Mouse (Mus musculus): ENCODE measurements around the gene Wdtc1. TPM values are rescaled to one million over a fixed set of nuclear protein-coding genes. Genes with fewer than 3 reads are reported as not detected.
A peak's percentile ranks its signal among the peaks of the same experiment; 100 is the strongest.

The Wdtc1 gene
- total and polyA plus RNA-seq, 3 experiments: 7.1 to 53.4 (median 32.3) TPM

- Histone ChIP-seq H3K4me3 (ENCODE audit: low read depth, low read length) (peak overlapping the region; percentile 84), H3K36me3 (replicated peaks) (no peaks in the 10 kb centered on the region), H3K27me3 (ENCODE audit: insufficient read depth, low read length) (peaks cover 24% of the 10 kb centered on the region), H3K9me3 (replicated peaks) (no peaks in the 10 kb centered on the region), H3K4me1 (ENCODE audit: insufficient read depth, low read depth, low read length) (peaks cover 14% of the 10 kb centered on the region)
- TF ChIP-seq GATA2 (IDR thresholded peaks at IDR 0.05; ENCODE audit: borderline replicate concordance, low read depth, low read length) (no peak), TAL1 (conservative IDR thresholded peaks at IDR 0.05; ENCODE audit: low read depth, low read length) (no peak), CTCF (IDR thresholded peaks at IDR 0.05; ENCODE audit: low read depth, low read length) (no peak), POLR2AphosphoS5 (IDR thresholded peaks at IDR 0.05; ENCODE audit: insufficient replicate concordance, low read depth, low read length) (no peak), GATA1 (IDR thresholded peaks at IDR 0.05; ENCODE audit: borderline replicate concordance, low read length) (no peak)
- DNase-seq (ENCODE audit: low spot score) (peak; percentile 95), ATAC-seq (ENCODE audit: extremely low read depth, insufficient number of reproducible peaks, low FRiP score, poor library complexity, severe bottlenecking) (peak; percentile 81)
Observed at GRCm38 (mm10) chr4:133339148-133339749, 14.0 kb downstream of the Wdtc1 start.

- DNase-seq (ENCODE audit: low spot score) (peak; percentile 42), ATAC-seq (ENCODE audit: extremely low read depth, insufficient number of reproducible peaks, low FRiP score, poor library complexity, severe bottlenecking) (no peak)
- peak overlapping the region; percentile 84 for H3K4me3 ChIP-seq (ENCODE audit: low read depth, low read length)
- no peaks in the 10 kb centered on the region for H3K36me3 ChIP-seq (replicated peaks)
- H3K9me3 ChIP-seq (replicated peaks): no peaks in the 10 kb centered on the region
- TF ChIP-seq TAL1 (conservative IDR thresholded peaks at IDR 0.05; ENCODE audit: low read depth, low read length) (no peak), GATA2 (IDR thresholded peaks at IDR 0.05; ENCODE audit: borderline replicate concordance, low read depth, low read length) (no peak), CTCF (IDR thresholded peaks at IDR 0.05; ENCODE audit: low read depth, low read length) (no peak)
- H3K27me3 ChIP-seq (ENCODE audit: insufficient read depth, low read length): peaks cover 24% of the 10 kb centered on the region
- peaks cover 14% of the 10 kb centered on the region for H3K4me1 ChIP-seq (ENCODE audit: insufficient read depth, low read depth, low read length)
Observed at GRCm38 (mm10) chr4:133338521-133339095, 14.7 kb downstream of the Wdtc1 start.

GRCm38 (mm10) chr4:133337833-133338520 lies 15.3 kb downstream of the Wdtc1 start:
- Histone ChIP-seq H3K27me3 (ENCODE audit: insufficient read depth, low read length) (peaks cover 18% of the 10 kb centered on the region), H3K4me1 (ENCODE audit: insufficient read depth, low read depth, low read length) (peaks cover 14% of the 10 kb centered on the region), H3K36me3 (replicated peaks) (no peaks in the 10 kb centered on the region), H3K9me3 (replicated peaks) (no peaks in the 10 kb centered on the region), H3K4me3 (ENCODE audit: low read depth, low read length) (peak overlapping the region; percentile 84)
- TF ChIP-seq TAL1 (conservative IDR thresholded peaks at IDR 0.05; ENCODE audit: low read depth, low read length) (no peak), GATA1 (IDR thresholded peaks at IDR 0.05; ENCODE audit: borderline replicate concordance, low read length) (no peak), POLR2AphosphoS5 (IDR thresholded peaks at IDR 0.05; ENCODE audit: insufficient replicate concordance, low read depth, low read length) (no peak)
- ATAC-seq (ENCODE audit: extremely low read depth, insufficient number of reproducible peaks, low FRiP score, poor library complexity, severe bottlenecking) (no peak), DNase-seq (ENCODE audit: low spot score) (peak; percentile 11)

GRCm38 (mm10) chr4:133333306-133333705 lies 20.0 kb downstream of the Wdtc1 start:
- TF ChIP-seq GATA1 (IDR thresholded peaks at IDR 0.05; ENCODE audit: borderline replicate concordance, low read length) (no peak), CTCF (IDR thresholded peaks at IDR 0.05; ENCODE audit: low read depth, low read length) (no peak), TAL1 (conservative IDR thresholded peaks at IDR 0.05; ENCODE audit: low read depth, low read length) (no peak), POLR2AphosphoS5 (IDR thresholded peaks at IDR 0.05; ENCODE audit: insufficient replicate concordance, low read depth, low read length) (no peak), GATA2 (IDR thresholded peaks at IDR 0.05; ENCODE audit: borderline replicate concordance, low read depth, low read length) (no peak)
- H3K4me3 ChIP-seq (ENCODE audit: low read depth, low read length): no peak overlapping the region

GRCm38 (mm10) chr4:133330296-133330695 lies 23.0 kb downstream of the Wdtc1 start:
- Histone ChIP-seq H3K9me3 (replicated peaks) (no peaks in the 10 kb centered on the region), H3K27me3 (ENCODE audit: insufficient read depth, low read length) (no peaks in the 10 kb centered on the region), H3K4me3 (ENCODE audit: low read depth, low read length) (no peak overlapping the region), H3K4me1 (ENCODE audit: insufficient read depth, low read depth, low read length) (peaks cover 10% of the 10 kb centered on the region; the same call in 1 of the 2 replicates), H3K36me3 (replicated peaks) (peaks cover 4% of the 10 kb centered on the region)
- TF ChIP-seq GATA2 (IDR thresholded peaks at IDR 0.05; ENCODE audit: borderline replicate concordance, low read depth, low read length): no peak
- TF ChIP-seq TAL1 (conservative IDR thresholded peaks at IDR 0.05; ENCODE audit: low read depth, low read length): no peak
- ATAC-seq (ENCODE audit: extremely low read depth, insufficient number of reproducible peaks, low FRiP score, poor library complexity, severe bottlenecking) (no peak), DNase-seq (ENCODE audit: low spot score) (no peak)

More at GRCm38 (mm10) chr4:133333306-133333705, 20.0 kb downstream of the Wdtc1 start:
- no peak for ATAC-seq (ENCODE audit: extremely low read depth, insufficient number of reproducible peaks, low FRiP score, poor library complexity, severe bottlenecking)
- no peak for DNase-seq (ENCODE audit: low spot score)
- Histone ChIP-seq H3K9me3 (replicated peaks) (no peaks in the 10 kb centered on the region), H3K4me1 (ENCODE audit: insufficient read depth, low read depth, low read length) (peaks cover 10% of the 10 kb centered on the region), H3K36me3 (replicated peaks) (peaks cover 4% of the 10 kb centered on the region), H3K27me3 (ENCODE audit: insufficient read depth, low read length) (no peaks in the 10 kb centered on the region)

GRCm38 (mm10) chr4:133328129-133328528 lies 25.2 kb downstream of the Wdtc1 start:
- no peak for ATAC-seq (ENCODE audit: extremely low read depth, insufficient number of reproducible peaks, low FRiP score, poor library complexity, severe bottlenecking)
- no peak overlapping the region for H3K4me3 ChIP-seq (ENCODE audit: low read depth, low read length)
- TF ChIP-seq GATA2 (IDR thresholded peaks at IDR 0.05; ENCODE audit: borderline replicate concordance, low read depth, low read length) (no peak), POLR2AphosphoS5 (IDR thresholded peaks at IDR 0.05; ENCODE audit: insufficient replicate concordance, low read depth, low read length) (no peak), GATA1 (IDR thresholded peaks at IDR 0.05; ENCODE audit: borderline replicate concordance, low read length) (no peak), CTCF (IDR thresholded peaks at IDR 0.05; ENCODE audit: low read depth, low read length) (no peak), TAL1 (conservative IDR thresholded peaks at IDR 0.05; ENCODE audit: low read depth, low read length) (no peak)
- no peaks in the 10 kb centered on the region for H3K9me3 ChIP-seq (replicated peaks)
- DNase-seq (ENCODE audit: low spot score): no peak
- H3K36me3 ChIP-seq (replicated peaks): peaks cover 9% of the 10 kb centered on the region
- H3K27me3 ChIP-seq (ENCODE audit: insufficient read depth, low read length): no peaks in the 10 kb centered on the region
- peaks cover 10% of the 10 kb centered on the region; the same call in 1 of the 2 replicates for H3K4me1 ChIP-seq (ENCODE audit: insufficient read depth, low read depth, low read length)

Data from G1E (cell line).